Mouse (Mus musculus) fat pad, adult 2 months (tissue): ENCODE measurements around the gene Lsm8.
"Not testable (repeated sequence)": the region's sequence is repeated elsewhere in the genome, so short reads cannot be mapped to it uniquely, and the experiment has no call there.

Source experiments
- DNase-seq: peaks from one replicate; pipeline ENCODE4 v3.0.0-alpha.2; 2011; ENCODE audit warnings: low read depth, low spot score; ENCODE audit errors: extremely low read depth

Lsm8 gene

DNA sequence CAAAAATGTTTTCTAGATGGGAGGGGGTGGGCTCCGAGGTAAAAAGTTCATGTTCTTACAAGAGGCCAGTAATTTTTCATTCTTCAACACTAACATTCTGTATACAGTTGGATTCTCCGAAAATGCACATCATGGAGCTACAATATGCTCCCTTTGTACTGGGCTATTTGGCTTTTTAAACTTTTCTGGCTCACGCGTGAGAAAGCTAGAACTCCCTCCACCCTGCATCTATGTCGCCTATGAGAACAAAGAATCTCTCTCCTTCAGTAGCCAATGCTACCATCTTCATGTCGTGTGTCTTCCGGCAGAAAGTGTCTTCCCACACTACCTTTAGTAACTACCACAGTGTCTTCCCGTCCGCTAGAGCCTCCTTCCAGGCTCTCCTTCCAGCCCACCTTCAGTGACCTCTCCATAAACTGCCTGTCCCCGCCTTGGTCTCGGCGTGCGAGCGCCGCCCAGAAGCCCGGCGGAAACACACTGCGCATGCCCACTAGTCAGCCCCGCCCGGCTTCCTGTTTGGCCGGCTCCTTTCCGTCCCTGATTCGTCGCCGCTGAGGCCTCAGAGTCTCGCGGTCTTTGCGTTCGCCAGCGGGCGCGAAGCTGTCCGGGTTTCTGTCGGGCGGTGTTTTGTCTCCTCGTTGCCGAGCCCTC lies at the start of gene Lsm8:
TSS of gene Lsm8 (plus strand) at position 529 of the 651 bp plus-strand sequence.
- DNase-seq = peak; percentile 46

DNA sequence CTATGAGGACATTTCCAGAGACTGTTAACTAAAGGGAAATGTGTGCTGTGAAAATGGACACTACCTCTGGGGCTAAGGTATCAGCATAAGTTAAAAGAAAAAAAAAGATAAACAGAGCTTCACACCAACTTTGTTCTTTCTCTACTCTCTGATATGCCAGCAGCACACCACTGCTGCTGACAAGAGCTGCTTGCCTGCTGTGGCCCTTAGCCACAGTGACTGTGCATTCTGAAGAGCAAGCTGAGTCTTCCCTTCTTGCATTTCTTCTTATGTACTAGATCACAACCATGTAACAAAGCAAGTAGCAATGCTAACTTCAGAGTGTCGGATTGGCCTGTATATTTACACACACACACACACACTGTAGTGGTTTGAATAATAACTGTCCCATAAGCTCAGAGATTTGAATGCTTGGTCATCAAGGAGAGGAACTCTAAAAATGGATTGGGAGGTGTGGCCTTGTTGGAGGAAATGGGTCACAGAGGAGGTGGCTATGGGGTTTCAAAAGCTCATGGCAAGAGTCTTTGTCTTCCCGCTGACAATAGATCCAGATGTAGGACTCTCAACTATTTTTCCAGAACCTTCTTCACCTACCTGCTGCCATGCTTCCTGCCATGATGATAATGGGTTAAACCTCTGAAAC lies 47.4 kb upstream of the Lsm8 start:
- no peak for DNase-seq

DNA sequence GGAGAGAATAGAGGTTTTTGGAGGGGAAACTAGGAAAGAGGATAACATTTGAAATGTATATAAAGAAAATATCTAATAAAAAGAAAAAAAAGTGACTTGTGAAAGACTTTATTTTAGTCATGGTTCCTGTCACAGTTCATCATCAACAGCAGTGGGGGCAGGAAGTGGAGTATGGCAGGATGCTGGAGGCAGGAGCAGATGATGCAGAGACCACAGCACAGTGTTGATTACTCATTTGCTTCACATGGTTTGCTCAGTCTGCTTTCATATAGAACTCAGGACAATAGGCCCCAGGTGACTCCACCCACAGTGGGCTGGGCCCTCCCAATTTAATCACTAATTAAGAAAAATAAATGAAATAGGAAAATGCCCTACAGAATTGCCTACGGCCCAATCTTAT lies 35.8 kb upstream of the Lsm8 start:
- no peak for DNase-seq

DNA sequence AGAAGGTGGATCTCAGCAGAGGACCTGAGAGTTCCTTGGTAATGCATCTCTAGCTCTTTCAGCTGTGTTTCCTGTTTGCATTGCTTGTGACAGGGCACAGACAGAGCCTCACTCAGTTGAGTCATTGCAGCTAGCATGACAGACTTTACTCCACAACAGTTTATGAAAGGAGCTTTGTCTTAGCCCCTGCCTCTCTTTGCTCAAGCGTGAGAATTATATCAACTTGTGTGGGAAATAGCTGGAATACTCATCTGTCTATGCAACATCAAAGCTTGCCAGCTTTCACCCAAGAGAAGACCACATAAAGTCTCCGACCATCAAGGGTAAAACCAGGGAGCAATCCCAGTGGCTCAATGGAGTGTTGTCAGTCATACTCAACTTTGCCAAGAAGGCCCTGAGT lies 32.8 kb upstream of the Lsm8 start:
- no peak for DNase-seq

DNA sequence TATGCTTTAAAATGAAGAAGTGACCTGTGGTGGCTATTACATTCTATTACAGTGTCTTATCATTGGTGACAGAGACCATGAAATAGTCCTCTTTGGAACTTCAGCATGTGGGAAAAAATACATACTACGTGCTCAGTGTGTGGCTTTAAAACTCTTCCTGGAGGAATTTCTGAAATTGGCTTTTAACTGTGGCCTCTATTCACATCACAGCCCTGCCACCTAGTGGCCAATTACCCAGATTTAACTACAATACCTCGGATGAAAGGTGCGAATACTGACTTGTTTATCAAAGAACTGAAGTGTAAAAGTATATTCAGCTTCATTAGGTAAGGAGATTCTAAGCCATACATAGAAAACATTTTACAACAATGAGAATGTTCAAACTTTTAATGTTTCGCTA lies 29.0 kb upstream of the Lsm8 start:
- no peak for DNase-seq

DNA sequence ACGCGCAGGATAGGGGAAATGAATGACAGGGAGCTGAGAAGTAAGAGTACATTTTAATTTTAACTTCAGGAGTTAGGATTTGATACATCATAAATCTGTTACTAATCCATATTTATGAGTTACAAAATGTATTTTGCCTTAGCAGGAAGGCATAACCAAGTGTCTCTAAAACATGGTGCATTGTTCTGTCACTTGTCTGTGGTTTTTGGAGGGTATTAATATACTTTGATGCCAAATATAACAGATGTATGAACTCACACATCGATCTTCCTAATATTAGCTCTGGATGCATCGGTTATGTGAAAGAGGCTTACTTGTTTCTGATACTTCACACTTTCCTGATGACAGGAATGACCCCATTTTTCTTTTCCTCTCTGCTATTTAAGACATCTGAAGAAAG lies 28.1 kb upstream of the Lsm8 start:
- DNase-seq = no peak

DNA sequence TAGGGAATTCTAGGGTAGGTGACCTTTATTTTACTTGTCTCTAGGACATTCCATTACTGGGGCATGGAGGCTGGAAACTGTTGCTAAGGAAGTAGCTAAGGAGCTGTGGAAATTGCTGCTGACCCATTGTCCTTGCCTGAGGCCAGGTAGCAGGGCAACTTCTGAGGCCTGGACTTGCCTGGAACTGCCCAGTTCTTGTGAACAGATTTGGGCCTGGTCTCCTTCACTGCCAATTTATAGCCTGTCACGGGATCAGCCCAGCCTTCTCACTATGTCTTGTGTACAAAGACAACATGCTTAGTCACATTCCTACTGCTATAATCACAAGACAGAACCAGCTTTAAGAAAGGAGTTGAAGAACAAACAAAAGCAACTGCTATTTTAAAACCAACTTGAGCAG lies 25.6 kb upstream of the Lsm8 start:
- no peak for DNase-seq

DNA sequence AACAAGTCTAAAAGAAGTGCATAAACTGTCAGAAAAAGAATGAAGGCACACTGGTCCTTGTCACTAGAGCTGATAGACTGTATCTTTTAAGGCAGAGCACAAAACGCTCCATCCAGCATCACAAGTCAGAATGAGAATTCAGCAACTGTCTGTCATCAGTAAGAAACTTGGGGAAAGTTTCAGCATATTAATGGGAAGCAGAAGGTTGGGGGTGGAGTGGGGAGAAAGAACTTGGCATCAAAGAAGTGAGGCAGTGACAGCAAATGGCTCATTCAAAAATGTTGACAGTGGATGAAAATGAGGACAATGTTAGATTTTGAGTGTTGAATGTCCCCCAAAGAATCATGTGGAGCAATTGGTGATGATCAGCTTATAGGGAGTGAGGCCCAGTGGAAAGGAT lies 15.4 kb upstream of the Lsm8 start:
- no peak for DNase-seq

DNA sequence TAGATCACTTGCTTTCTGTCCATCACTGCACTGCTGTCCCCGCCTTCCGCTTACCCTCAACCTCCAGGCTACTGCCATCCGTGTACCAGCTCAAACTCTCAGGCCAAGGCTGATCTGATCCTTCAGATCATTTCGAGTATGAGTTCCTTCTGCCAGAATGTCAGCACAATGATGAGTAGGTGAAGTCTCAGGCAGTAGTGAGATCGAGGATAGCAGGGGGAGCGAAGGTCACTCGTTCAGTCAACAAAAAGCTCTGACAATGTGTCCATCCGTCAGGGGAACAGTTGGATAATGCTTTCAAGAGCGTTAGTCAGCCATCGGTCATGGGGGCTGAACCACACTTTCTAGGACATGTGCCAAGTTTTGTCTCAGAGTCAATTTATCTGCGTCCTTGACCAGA lies 3.9 kb upstream of the Lsm8 start:
- DNase-seq = not testable (repeated sequence)

DNA sequence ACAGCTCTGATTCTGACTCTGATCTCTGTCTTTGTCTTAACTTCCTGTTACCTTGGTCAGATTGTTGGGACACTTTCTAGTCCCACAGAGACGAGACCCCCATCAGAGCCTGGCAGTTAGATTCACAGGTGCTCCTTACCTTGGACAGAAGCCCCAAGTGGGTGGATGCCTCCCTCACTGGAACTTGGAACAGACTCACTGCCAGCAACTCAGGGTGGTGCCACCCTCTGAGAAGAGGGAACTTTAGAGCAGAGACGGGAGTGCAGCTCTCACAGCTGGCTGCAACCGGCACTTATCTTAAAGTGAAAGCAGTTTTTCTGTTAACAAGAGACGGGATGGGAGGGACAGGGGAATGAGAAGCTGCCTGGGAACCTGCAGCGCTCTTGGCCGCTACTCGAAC lies 2.8 kb upstream of the Lsm8 start:
- DNase-seq = not testable (repeated sequence)

DNA sequence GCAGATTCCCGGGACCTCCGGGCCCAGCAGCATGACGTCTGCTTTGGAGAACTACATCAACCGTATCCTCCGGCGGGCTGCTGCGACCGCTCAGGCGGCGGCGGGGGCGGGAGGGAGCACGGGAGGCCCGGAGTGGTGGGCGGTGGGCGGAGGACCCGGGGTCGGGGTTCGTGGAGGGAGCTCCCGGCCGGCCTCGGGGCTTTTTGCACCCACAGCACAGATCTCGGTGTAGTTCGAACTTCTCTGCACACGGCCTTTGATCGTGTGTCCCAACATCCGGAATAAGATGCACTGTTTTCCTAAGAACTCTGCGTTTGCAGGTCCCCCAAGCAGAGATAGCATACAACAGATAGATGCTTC lies 303 bp downstream of the Lsm8 start:
- no peak for DNase-seq

DNA sequence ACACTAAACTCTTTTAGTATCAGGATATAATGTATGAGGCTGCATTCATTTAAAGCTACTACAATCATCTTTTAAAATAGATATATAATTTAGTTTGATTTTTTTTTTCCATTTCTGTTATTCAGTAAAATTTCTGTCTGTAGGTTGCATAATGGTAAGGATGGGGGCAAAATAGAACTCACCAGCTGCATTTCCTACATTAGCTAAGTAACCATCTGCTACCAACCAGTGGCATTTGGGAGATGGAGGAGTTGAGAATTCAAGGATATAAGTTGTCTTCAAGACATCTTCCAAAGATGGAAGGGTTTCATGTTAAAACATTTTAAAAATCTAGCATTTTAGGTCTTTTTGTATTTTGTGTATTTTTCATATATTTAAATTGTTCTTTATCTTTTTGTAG lies 6.9 kb downstream of the Lsm8 start:
- no peak for DNase-seq

DNA sequence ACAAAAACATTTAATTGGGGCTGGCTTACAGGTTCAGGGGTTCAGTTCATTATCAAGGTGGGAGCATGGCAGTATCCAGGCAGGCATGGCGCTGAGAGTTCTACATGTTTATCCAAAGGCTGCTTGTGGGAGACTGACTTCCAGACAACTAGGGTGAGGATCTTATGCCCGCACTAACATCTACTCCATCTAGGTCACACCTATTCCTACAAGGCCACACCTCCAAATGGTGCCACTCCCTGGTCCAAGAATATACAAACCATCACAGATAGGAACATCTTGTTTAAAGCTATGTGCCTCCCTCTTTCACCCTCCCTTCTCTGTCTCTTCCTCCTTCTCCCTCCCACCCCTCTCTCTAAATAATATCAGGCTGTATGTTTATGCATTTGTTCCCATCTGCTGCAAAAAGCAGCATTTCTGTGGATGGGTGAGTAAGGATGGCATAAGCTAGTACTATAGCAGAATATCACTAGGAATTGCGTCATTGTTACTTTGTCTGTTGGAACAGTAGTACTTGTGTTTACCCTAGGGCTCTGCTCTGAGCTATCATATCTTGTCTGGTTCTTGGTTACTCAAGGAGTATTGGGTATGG lies 8.2 kb downstream of the Lsm8 start:
- DNase-seq = no peak

DNA sequence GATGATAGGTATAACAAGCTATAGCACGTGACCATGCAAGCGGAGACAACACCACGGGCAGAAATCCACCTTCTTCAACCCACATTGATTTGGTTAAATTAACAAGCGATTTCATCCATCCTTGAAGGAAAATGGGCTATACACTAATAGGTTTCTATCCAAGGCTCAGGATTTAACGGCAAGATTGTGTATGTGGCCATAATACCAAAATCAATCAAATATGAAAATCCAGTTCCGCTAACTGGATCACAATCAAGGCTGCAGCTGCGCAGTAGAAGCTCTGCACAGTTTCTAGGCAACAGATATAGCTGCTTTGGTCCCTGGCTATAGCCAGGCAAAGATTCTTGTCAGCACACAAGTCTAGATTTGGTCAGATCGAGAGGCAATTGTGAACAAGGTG lies 17.6 kb downstream of the Lsm8 start, which contains the start of gene Ankrd7:
TSS of gene Ankrd7 (plus strand) at position 301 of the 400 bp plus-strand sequence.
- DNase-seq = no peak

DNA sequence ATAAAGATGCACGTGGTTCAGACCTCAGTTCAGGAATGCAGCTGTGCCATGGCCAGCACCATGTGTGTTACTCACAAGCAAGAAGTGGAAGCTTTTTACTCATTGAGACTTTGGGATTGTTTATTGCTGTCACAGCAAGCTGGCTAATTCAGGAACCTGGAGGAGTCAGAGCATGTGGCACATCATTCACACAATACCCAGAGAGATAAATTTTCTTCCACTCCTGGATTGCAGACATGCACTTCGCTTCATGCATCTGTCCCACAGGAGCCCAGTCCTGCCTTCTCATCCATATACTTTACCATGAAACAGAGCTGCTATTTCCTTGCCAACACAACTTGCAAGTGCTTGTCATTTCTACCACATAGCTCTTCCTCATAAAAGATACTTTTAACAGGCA lies 40.7 kb downstream of the Lsm8 start:
- DNase-seq = no peak

DNA sequence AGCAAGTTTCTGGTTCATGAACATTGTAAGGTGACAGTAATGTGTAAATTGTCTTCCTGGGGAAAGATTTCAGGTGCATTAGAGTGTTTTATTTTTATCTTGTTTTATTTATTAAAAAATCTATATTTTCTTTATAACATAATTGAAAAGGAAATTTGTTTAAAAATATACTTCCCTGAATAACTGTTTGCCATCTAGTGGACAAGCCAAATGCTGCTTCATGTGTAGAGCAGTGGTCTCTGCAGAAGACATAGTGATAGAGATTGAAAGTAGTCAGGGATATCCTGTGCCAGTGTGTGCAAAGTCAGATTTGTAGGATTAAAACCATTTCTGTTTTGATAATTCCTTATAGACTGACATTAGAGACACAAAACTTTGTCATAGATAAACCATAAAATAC lies 45.8 kb downstream of the Lsm8 start:
- no peak for DNase-seq
